Mouse (Mus musculus): ENCODE measurements around the gene Egfr.

GRCm38 (mm10) chr11:16864980-16865561, 113.1 kb downstream of the Egfr start:
- TF ChIP-seq MAX (IDR thresholded peaks at IDR 0.05; ENCODE audit: low read depth): no peak
- peak in 2 of 3 experiments; percentile 12 to 73 for TF ChIP-seq MYOD1 (IDR thresholded peaks at IDR 0.05; ENCODE audit: control insufficient read depth in 1 of 3, insufficient read length in 2 of 3, low read depth in 2 of 3)
- TF ChIP-seq TCF3 (IDR thresholded peaks at IDR 0.05; ENCODE audit: insufficient read length, low read depth): no peak
- TF ChIP-seq POLR2A (IDR thresholded peaks at IDR 0.05; ENCODE audit: insufficient read length, low read depth): no peak
- TF ChIP-seq TCF12 (IDR thresholded peaks at IDR 0.05; ENCODE audit: insufficient read depth, poor library complexity, severe bottlenecking): no peak

Measured in myocyte (in vitro differentiated cells).